23 mouse cellular contexts compared by ENCODE assay signal in genomic region chr9:57992060-57992459, GRCm38 (mm10). TPM values are rescaled to one million over a fixed set of nuclear protein-coding genes. Genes with fewer than 3 reads are reported as not detected.
DNase-seq lines count a peak whose midpoint lies in the region; ATAC-seq and TF ChIP-seq lines count a peak whose summit lies in the region.
"Had no signal": no experiment of that assay in that cellular context is flagged by ENCODE, and none has a peak within 500 bp of the region (broad histone marks: within the 10 kb centered on the region; RNA-seq: fewer than 3 reads in every experiment).

No protein-coding gene starts in this region.

- no peak overlapping the region for H3K27ac ChIP-seq in thymus, adult 2 months (ENCODE audit: control insufficient read depth, insufficient read depth, low read length)
- H3K27ac ChIP-seq: embryonic facial prominence, embryonic 13.5 days; forebrain, embryonic 10.5 days; forebrain, embryonic 12.5 days had no signal

- no peaks in the 10 kb centered on the region for H3K36me3 ChIP-seq in thymus, adult 2 months (ENCODE audit: control insufficient read depth, insufficient read depth, low read length)
- H3K36me3 ChIP-seq: embryonic facial prominence, embryonic 13.5 days; embryonic facial prominence, embryonic 15.5 days; forebrain, embryonic 10.5 days; forebrain, embryonic 12.5 days had no signal

- no peak for TF ChIP-seq POLR2A in thymus, adult 2 months (IDR thresholded peaks at IDR 0.05; ENCODE audit: control insufficient read depth, extremely low read depth, insufficient read depth, low read length, poor library complexity)

- peak; percentile 18 for DNase-seq in thymus, adult 2 months
- DNase-seq in thymus, postnatal 25 days = no peak
- DNase-seq in thymus, postnatal 4 days = peak; percentile 51
- no peak for DNase-seq in thymus, postnatal 36 days
- DNase-seq: adrenal gland, adult 2 months; adrenal gland, postnatal 10 days; adrenal gland, postnatal 25 days; B cell, adult 2 months; cerebellum, adult 11-12 months; cerebellum, adult 2 months; cerebellum, adult 9-10 months; cerebellum, postnatal 14 days; cerebellum, postnatal 36 days; embryo, embryonic 11 days had no signal

- 81% methylated on average over 3 of the region's 3 CpGs for WGBS in thymus, adult 2 months

- H3K4me3 ChIP-seq in thymus, adult 2 months (ENCODE audit: control insufficient read depth, insufficient read depth, low read length) = no peak overlapping the region
- H3K4me3 ChIP-seq: embryonic facial prominence, embryonic 13.5 days; embryonic facial prominence, embryonic 15.5 days; erythroblast, embryonic 14.5 days; forebrain, embryonic 10.5 days; forebrain, embryonic 12.5 days had no signal

- no peaks in the 10 kb centered on the region for H3K27me3 ChIP-seq in thymus, adult 2 months (ENCODE audit: control insufficient read depth, insufficient read depth, low read length)

- no peak for TF ChIP-seq CTCF in thymus, adult 2 months (IDR thresholded peaks at IDR 0.05; ENCODE audit: borderline replicate concordance, control insufficient read depth, extremely low read depth, insufficient read depth, low read length, poor library complexity)

- peaks cover 74% of the 10 kb centered on the region for H3K4me1 ChIP-seq in thymus, adult 2 months (replicated peaks; ENCODE audit: control insufficient read depth, insufficient read depth, low read length)

- ATAC-seq in cerebellum, adult (ENCODE audit: insufficient number of reproducible peaks, low FRiP score, low TSS enrichment) = no peak
- ATAC-seq: CD4-positive, CD25-positive, alpha-beta regulatory T cell, adult 4 months; forebrain, embryonic 14.5 days; forebrain, embryonic 16.5 days had no signal

RNA-seq across cellular contexts. Expression of gene Cyp11a1, which starts 14.2 kb away (rescaled TPM):
- polyA plus RNA-seq in thymus, adult 2 months (2012; rRNA removed) = 0.84 and 1.3 TPM in 2 replicates
- polyA plus RNA-seq: CD4-positive, CD25-positive, alpha-beta regulatory T cell, adult 4 months; forebrain, embryonic 10.5 days had no signal

RNA-seq across cellular contexts. Expression of gene Sema7a, which starts 52.1 kb away (rescaled TPM):
- polyA plus RNA-seq in thymus, adult 2 months (2012; rRNA removed) = 81.6 and 85.6 TPM in 2 replicates
- polyA plus RNA-seq: CD4-positive, CD25-positive, alpha-beta regulatory T cell, adult 4 months had no signal

Comparison
In these comparisons a context has a peak if more than half of its experiments do, and no peak if none do; other contexts are left out.
1. DNase-seq: peak in thymus, adult 2 months (single experiment) and thymus, postnatal 4 days (single experiment); none in thymus, postnatal 25 days (single experiment) and thymus, postnatal 36 days (0 of 2).